Mouse (Mus musculus) liver, embryonic 14.5 days (tissue): ENCODE data around the gene Dnm1.

Source experiments
- CTCF ChIP-seq: IDR thresholded peaks from 2 replicates; pipeline ENCODE4 v1.5.1; 2016; ENCODE audit warnings: antibody characterized with exemption, low read depth, control low read depth
- EP300 ChIP-seq: IDR thresholded peaks from 2 replicates; pipeline ENCODE4 v1.6.1; 2016; ENCODE audit warnings: antibody characterized with exemption, low read depth

DNA sequence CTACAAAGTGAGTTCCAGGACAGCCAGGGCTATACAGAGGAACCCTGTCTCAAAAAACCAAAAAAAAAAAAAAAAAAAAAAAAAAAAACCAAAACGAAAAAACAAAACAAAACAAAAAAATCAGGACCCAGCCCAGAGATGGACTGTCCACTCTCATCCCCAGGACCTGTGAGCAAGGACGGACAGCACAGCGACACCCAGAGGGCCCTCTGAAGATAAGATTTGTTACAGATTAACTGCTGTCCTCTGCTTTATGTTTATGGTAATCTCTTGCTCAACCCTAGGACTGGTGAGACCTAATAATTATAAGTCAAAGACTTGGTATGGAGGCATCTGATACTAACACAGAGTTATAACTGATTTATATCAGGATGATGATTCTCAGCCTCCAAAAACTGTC, 77.3 kb downstream of the Dnm1 start:
- no peak; the same call in 1 of the 2 replicates for TF ChIP-seq CTCF
- no peak for TF ChIP-seq EP300
